Mouse (Mus musculus): ENCODE measurements around the gene Mup1.
"Not testable (repeated sequence)": the region's sequence is repeated elsewhere in the genome, so short reads cannot be mapped to it uniquely, and the experiment has no call there.

Mup1 gene

GRCm38 (mm10) chr4:60501860-60502259 is at the start of gene Mup1:
Gene Mup1, minus strand, starts transcription at chr4:60501960.
- DNase-seq, result not testable (repeated sequence)

Measured in kidney, postnatal 25 days (tissue).